Mouse (Mus musculus) olfactory bulb, adult 2 months (tissue): ENCODE measurements around the gene Trp53rka. TPM values are rescaled to one million over a fixed set of nuclear protein-coding genes. Genes with fewer than 3 reads are reported as not detected.

Source experiments
- H3K27ac ChIP-seq: fragments of 200-500 bp; 2 replicates; pipeline ENCODE4 v1.5.1; 2012; ENCODE audit warnings: low read depth, low read length; ENCODE audit not compliant: insufficient read depth
- H3K4me1 ChIP-seq: fragments of 200-500 bp; 2 replicates; pipeline ENCODE4 v1.6.1; 2012; ENCODE audit warnings: low read length; ENCODE audit not compliant: control insufficient read depth, insufficient read depth
- H3K4me3 ChIP-seq: fragments of 200-500 bp; 2 replicates; pipeline ENCODE4 v1.5.1; 2012; ENCODE audit warnings: mild to moderate bottlenecking, low read depth, low read length, moderate library complexity; ENCODE audit not compliant: insufficient read depth
- CTCF ChIP-seq: fragments of 200-500 bp; IDR thresholded peaks from 2 replicates; pipeline ENCODE4 v1.5.1; 2012; ENCODE audit warnings: low read depth, mild to moderate bottlenecking, low read length, moderate library complexity; ENCODE audit not compliant: insufficient read depth
- POLR2A ChIP-seq: fragments of 200-500 bp; IDR thresholded peaks from 2 replicates; pipeline ENCODE4 v1.6.1; 2012; ENCODE audit warnings: mild to moderate bottlenecking, low read depth, low read length, moderate library complexity; ENCODE audit not compliant: insufficient read depth
- WGBS: fragments of 180-500 bp; shearing (Covaris S2); methylation state at CpG from one replicate; pipeline ENCODE4 v1.1.7; 2018; 5-methylcytosine and 5-hydroxymethylcytosine counted together
- polyA plus RNA-seq: library from polyadenylated mRNA; stranded (reverse); fragments of >200 nt; gene quantifications from 2 replicates; pipeline ENCODE4 v1.2.4, GENCODE M21; 2012; ENCODE audit warnings: low replicate concordance; ENCODE audit not compliant: missing spikeins, insufficient read depth, insufficient read length

The Trp53rka gene
- polyA plus RNA-seq, 1 experiment: not detected

DNA sequence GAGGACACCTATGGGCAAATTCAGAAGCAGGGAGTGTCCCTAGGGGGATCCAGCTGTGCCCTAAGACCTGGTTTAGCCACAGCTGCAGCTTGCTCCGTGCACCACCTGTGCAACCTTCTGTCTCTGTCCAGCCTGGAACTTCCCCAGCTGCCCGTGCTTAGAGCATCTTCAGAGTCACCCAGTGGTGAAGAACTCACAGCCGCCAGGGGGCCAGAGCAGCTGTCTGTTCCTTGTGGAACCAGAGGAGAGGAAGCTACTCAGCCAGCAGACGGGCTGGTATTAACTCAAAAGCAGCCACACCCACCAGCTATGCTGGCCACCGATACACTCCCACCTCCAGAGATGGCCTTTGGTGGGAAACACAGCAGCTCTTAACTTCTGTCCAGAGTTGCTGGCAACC is 23.0 kb downstream of the Trp53rka start:
- peaks cover 13% of the 10 kb centered on the region for H3K4me1 ChIP-seq
- H3K27ac ChIP-seq: no peak overlapping the region
- TF ChIP-seq CTCF (no peak), POLR2A (no peak)
- 57% methylated on average over 5 of the region's 5 CpGs for WGBS
- no peak overlapping the region for H3K4me3 ChIP-seq

DNA sequence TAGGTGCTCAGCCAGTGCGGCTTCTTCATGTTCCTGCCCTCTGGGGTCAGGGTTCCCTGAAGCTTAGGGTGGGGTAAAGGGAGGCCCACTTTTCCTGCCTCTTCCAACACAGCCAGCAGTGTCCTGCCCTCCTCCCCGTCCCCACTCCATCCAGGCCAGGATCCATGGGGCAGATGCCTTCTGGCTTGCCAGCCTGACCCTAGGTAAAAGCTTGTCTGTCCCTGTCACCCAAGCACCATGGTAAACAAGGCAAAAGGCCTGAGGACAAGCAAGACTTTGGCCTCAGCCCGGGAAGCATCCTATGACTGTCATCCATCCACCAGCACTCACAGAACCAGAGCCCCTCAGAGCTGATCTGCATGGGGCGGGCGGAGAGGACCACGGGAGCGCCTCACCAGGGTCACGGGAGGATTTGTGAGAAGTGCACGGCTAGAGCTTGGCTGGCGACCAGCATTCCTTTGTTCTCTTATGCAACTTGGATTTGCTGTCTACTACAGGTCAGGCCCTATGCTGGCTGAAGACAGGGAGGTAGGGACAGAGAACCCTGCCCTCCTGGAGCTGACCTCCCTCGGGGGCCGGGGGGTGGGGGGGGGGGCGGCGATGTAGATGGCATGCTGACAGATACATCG is 25.2 kb downstream of the Trp53rka start:
- TF ChIP-seq CTCF (no peak), POLR2A (no peak)
- Histone ChIP-seq H3K4me1 (peaks cover 7% of the 10 kb centered on the region), H3K4me3 (no peak overlapping the region), H3K27ac (no peak overlapping the region)
- 56% methylated on average over 15 of the region's 15 CpGs for WGBS

DNA sequence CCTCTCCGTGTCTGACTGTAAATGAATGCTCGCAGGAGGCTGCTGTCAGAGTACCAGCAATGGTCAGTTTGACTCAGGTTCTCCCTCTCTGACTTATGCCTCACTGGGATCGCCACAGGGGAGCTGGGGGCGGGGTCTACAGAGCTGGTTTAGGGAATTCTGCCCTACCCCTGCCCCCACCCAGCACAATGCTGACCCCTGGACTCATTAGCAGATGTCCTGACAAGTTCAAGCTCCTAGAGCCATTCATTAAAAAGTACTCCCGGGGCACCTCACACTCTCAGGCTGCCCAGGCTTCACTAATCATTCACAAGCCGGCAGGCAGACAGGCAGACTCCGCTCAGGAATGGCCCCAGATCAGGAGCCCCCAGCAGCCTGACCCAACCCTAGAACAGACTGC is 33.5 kb downstream of the Trp53rka start:
- Histone ChIP-seq H3K27ac (no peak overlapping the region), H3K4me1 (0 out of 2 replicates have a peak, but pooled peaks cover 5% of the 10 kb centered on the region), H3K4me3 (no peak overlapping the region)
- WGBS: 48% methylated on average over 7 of the region's 7 CpGs
- TF ChIP-seq POLR2A (no peak), CTCF (no peak)

DNA sequence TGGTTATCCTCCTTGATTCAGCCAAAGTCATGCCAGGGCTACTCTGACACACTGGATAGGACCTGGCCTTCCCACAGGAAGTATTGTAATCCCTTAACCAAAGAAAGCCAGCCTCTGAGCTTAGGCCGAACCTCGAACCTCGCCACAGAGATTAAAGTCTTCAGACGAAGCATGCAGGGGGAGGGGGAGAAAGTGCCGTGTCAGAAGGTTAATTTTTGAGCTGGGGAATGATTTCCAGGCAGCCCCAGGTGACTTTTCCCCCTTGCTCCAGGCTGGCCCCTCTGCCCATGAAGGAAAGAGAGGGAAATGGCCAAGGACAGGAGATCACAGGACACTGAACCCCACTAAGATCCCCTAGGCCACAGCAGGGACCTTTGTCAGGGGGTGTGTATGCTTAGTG is 34.9 kb downstream of the Trp53rka start:
- no peak for TF ChIP-seq POLR2A
- TF ChIP-seq CTCF: no peak
- H3K4me1 ChIP-seq: 0 out of 2 replicates have a peak, but pooled peaks cover 5% of the 10 kb centered on the region
- no peak overlapping the region for H3K4me3 ChIP-seq
- WGBS: 77% methylated on average over 5 of the region's 5 CpGs
- no peak overlapping the region for H3K27ac ChIP-seq

DNA sequence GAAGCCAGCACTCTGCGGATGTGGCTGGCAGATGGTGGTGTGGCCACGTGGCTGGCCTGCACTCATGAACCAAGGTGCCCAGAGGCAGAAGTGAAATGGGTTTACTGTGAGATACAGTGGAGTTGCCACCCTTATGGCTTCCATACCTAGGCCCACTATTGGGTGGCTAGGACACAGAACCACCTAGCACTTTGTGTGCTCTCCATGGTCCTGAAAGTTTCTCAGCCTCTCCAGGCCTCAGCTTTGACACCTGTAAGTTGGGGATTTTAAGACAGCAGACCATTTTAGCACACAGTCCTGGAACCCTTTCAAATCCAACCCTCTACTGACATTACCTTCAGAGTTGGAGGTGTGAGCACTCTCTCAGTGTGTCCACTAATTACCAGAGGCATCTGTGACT is 36.4 kb downstream of the Trp53rka start:
- Histone ChIP-seq H3K27ac (no peak overlapping the region), H3K4me1 (no peaks in the 10 kb centered on the region), H3K4me3 (no peak overlapping the region)
- WGBS: 85% methylated on average over 2 of the region's 2 CpGs
- TF ChIP-seq POLR2A (no peak), CTCF (no peak)

DNA sequence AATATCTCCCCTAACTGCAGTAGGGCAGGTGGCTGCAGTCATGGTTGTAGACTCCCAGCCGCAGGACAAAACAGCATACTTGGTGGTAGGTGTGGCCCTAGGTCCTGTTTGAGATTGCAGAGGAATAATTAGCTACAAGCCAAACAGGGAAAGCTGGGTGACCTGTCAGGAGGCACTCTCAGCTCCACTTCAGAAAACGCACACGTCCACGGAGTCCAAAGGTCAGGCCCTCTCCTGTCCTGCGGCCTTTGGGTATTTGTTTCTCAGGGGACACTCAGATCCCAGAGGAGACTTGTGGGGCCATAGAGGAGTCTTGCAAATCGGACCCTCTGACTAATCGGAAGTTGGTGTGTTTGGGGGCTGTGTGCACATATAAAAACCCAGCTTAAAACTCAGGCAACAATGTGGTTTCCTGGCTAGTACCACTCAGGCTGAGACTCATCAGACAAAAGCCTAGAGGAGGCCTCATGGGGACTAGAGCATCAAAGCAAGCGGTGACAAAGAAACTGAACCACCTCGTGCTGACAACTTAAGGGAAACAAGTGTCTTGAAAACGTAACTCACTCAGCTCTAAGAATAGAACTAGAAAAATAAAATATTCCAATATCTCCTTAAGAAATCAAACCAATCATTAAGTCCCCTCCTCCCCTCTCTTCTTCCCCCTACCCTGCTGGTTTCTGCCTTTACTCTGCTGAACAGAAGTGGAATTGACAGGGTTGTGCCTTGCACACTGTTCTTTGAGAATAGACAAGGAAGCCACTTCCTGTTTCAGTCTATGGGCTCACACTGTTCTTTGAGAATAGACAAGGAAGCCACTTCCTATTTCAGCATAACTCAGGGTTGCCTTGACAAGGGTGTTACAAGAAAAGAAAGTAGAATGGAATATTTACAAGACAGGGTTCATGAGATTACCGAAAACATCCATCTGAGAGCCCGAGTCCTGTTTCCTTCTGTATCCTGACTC is 40.1 kb downstream of the Trp53rka start:
- WGBS: 86% methylated on average over 12 of the region's 12 CpGs
- Histone ChIP-seq H3K27ac (no peak overlapping the region), H3K4me3 (no peak overlapping the region), H3K4me1 (peaks cover 5% of the 10 kb centered on the region)
- TF ChIP-seq CTCF (no peak), POLR2A (no peak)

DNA sequence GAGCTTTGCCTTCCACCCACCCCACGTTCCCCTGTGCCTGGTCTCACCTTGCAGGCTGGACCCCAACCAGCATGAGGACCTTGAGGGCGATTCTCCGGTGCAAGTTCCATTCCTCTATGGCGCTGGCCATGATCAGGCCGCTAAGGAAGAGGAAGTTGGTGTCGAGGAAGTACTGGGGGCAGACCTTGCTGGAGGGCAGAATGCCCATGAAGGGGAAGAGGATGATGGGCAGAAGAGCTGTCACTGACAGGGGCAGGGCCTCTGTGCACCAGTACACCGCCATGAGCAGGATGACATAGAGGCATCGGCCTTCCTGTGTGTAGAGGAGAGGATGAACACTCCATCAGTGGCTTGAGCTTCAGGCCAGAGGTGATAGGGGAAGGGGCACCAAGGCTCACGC is 44.6 kb downstream of the Trp53rka start:
- WGBS: 84% methylated on average over 9 of the region's 9 CpGs
- TF ChIP-seq POLR2A: no peak
- TF ChIP-seq CTCF: no peak
- Histone ChIP-seq H3K27ac (no peak overlapping the region), H3K4me3 (no peak overlapping the region), H3K4me1 (peaks cover 5% of the 10 kb centered on the region)

DNA sequence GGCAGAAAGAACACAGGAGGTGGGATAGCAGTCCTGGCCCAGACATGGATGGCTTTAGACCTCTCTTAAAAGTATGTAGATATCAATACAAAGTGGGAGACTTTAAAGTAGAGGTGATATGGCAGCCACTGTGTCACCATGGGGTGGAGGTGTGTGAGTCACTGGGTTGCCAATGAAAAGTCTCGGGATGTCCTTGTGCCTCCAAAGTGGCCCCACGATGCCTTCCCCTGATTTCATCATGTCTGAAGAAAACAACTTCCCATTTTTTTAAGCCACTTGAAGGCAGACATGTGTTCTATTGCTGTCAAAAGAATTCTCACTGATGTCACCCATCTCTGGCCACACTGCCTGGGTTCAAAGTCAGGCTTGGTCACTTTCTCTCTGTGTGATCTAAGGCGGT is 48.3 kb downstream of the Trp53rka start:
- Histone ChIP-seq H3K27ac (no peak overlapping the region), H3K4me3 (no peak overlapping the region), H3K4me1 (peaks cover 7% of the 10 kb centered on the region)
- 92% methylated on average over 3 of the region's 3 CpGs for WGBS
- no peak for TF ChIP-seq CTCF
- TF ChIP-seq POLR2A: no peak

DNA sequence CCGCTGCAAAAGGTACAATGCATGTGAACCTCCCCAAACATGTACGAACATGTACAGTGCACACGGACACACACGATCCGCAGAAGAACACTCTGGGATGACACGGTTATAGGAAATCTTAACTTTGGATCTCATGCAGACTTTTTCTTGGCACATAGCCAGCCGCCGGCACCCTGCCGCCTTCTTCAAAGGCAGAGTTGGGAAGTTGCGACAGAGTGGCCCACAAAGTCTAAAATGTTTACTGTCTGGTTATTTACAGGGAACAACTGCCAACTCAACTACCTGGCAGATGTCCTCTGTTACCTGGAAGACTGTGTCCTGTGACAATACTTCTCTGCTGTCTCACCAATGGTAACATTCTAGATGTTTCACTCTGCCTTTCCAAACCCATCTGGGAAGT is 50.1 kb downstream of the Trp53rka start:
- TF ChIP-seq CTCF (no peak), POLR2A (no peak)
- no peak overlapping the region for H3K27ac ChIP-seq
- H3K4me3 ChIP-seq: no peak overlapping the region
- 0 out of 2 replicates have a peak, but pooled peaks cover 2% of the 10 kb centered on the region for H3K4me1 ChIP-seq
- WGBS: 55% methylated on average over 10 of the region's 10 CpGs
